Mouse (Mus musculus) adrenal gland, adult 18-20 months (tissue): Measurements from ENCODE around the gene Hoxd8. TPM values are rescaled to one million over a fixed set of nuclear protein-coding genes. Genes with fewer than 3 reads are reported as not detected.

Experiments used
- DNase-seq, 2 experiments: peaks; one replicate each; pipeline ENCODE4 v3.0.0; 2021 to 2022; ENCODE audit warnings: low spot score in 2 of 2
- total RNA-seq, 2 experiments: library from RNA; stranded (reverse); gene quantifications; 1 replicate in 1 of 2; 2 replicates in 1 of 2; pipeline ENCODE4 v1.2.3; 2021

Gene Hoxd8
- total RNA-seq, 2 experiments from 2014 or later: 24.6 to 36.4 TPM

DNA sequence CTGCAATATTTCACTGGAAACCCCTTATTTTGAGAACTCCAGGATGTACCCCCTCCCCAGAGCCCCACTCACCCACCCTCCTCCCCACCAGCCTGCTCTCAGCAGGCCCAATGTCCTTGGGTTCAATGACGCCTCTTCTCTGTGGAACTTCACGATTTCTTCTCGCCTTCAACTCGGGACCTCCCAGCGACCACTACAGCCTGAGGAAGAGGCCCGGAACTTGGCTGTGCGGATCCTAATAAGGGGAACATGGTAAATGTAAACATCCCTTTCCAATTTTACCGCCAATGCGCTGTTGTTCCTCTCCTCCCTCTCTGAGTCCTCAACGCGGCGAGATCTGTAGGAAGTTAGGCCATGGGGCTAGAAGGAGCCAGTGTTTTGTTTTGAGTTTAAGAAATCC is 20.3 kb upstream of the Hoxd8 start:
- DNase-seq: no peak

DNA sequence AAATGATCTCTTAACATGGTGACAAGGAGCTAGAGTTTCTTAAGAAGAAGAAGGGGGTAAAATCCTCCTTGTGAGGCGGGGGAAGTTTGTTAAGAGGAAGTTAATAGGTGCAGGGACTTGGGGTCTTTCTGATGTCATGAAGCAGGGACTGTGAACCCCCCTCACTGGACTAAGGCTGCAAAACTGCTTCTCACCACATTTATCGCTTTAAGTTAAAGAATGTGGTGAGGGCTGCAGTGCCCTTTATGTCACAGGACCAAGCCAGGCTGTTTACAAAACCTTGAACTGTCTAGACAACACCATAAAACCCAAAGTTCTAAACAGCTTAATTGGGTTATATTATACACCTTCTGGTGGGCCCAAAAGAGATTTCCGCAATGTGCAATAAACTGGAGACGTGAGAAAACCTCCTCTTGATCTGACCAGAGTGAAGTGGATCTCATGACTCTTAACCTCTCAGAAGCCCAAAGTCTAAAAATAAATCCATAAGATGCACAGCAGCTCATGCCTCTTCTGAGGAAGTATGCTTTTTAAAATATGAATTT is 19.3 kb upstream of the Hoxd8 start:
- no peak for DNase-seq

DNA sequence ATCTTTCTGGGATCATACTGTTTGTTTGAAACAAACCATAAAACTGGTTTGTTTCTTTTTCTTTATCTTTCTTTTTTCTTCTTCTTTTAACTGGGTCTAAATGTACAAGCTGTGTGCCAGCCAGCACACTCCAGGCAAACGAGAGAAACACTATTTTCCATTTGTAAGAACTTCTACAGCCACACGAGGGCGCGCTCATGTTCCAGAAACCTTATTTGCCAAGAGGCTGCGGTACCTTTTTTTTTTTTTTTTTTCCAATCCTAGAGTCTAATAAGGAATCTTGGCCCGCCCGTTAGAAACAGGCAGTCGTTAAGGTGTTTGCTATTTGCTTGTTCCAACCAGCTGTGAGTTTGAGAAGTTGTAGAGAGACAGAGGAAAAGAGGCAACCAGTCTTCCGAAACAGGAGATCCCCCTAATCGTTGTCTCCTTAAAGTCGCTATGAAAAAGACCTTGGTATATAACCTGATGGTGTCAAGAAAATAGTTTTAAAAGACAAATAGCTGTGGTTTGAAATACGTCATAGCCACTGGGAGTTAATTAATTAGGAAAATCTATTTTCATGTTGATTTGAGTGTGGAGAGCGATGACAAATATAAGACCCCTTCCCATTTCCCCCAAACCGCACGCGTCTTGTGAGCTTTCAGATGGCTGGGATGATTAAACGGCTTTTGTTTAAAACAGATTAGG is 18.0 kb upstream of the Hoxd8 start:
- peak in 1 of 2 experiments; percentile 71 for DNase-seq

DNA sequence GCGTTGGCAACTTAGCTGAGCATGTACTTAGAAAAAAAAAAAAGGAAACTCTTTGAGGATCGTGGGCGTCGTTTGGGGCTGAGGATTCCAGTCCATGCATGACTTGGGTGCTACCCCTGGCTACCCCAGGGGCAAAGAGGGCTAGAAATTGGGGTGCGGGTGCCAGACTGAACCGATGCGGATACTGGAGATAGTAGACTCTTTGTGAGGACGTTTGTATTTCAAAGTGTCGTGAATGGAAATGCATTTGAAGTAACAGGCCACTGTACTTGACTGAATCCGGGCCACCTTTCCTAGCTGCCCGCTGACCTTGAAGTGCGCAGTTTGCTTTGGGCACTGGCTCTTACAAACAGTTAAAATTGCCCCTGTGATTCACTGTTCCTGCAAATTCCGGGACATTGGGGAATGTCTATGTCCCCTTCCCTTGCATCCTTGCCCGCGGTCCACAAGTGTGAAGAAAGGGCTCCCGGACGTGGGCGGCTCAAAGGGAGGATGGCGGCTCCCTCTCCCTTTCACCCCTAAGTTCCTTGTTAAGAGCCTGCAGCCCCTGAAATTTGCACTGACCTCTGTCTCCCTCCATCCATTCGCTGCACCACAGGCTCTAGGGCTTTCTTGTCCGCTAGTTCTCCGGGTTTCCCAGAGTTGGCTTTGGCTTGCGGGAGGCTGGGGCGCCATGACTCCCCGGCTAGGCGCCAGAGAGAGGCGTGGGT is 17.3 kb upstream of the Hoxd8 start:
- DNase-seq: no peak

DNA sequence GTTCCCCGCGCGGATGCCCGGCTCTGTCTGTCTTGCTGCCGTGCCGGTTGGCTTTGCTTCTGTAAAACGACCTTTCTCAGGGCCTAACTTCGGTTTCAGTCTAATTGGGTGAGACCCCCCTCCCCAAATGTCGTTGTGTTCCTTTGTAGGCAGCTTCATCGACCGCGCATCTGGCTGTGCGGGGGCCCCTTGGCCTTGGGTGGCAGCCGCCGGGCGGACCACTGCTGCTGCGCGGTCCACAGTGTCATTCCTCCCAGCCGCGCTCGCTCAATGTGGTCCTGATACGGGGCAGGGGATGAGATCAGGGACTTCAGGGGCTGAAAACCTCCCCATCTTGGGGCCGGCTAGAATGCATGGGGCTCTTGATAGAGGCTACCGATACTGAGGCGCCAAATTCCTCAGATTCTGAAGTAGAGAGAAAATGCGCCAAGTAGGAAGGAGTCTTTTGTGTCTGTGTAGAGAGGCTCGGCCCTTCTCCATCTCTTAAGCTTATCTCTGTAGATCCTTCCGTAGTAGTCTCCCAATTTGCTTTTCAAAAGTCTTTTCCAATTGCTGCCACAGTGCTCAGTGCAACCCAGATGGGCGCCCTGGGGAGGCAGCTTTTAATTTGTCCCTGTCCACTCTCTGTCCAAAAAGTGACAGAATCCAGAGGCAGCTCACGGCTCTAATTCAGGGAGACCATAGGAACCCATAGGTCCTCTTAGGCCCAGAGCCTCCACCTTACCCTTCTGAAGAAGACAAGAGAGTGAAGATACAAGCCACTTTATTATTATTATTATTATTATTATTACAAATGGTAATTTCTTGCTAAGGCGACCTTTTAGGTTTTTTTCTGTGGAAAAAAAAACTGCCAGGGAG is 16.5 kb upstream of the Hoxd8 start:
- DNase-seq: no peak

DNA sequence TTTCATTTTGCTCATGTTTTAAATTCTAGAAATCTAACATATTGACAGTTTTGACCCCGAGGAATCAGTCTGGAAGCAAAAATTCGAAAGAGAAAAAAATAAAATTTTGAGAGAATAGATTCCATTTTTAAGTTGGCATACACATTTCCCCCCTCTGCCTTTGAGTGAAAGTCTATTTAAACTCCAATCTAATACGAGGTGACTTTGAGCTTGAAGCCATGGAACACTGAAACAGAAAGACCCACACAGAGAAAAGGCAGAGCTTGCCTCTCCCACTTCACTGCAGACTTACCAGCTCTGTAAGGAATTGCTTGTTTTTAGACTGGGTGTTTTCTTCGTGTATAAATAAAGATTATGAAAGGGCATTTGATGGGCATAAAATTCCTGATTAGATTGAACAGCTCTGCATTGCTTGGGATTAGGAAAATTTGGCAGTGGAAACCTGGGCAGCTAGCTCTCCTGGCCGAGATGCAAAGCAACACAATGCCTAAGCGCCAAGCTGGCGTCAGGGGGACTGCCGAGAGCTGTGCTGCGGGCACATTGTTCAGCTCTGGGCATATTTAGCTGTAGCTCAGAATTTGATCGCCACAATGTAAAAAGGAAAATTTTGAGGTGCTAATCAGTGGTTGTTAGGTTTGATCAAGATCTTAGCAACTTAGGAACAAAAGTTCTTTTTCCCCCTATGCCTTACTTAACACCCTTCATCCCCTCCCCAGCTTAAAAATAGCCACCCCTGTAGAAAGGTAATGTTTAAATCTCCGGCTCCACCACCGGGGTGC is 15.4 kb upstream of the Hoxd8 start:
- DNase-seq: no peak

DNA sequence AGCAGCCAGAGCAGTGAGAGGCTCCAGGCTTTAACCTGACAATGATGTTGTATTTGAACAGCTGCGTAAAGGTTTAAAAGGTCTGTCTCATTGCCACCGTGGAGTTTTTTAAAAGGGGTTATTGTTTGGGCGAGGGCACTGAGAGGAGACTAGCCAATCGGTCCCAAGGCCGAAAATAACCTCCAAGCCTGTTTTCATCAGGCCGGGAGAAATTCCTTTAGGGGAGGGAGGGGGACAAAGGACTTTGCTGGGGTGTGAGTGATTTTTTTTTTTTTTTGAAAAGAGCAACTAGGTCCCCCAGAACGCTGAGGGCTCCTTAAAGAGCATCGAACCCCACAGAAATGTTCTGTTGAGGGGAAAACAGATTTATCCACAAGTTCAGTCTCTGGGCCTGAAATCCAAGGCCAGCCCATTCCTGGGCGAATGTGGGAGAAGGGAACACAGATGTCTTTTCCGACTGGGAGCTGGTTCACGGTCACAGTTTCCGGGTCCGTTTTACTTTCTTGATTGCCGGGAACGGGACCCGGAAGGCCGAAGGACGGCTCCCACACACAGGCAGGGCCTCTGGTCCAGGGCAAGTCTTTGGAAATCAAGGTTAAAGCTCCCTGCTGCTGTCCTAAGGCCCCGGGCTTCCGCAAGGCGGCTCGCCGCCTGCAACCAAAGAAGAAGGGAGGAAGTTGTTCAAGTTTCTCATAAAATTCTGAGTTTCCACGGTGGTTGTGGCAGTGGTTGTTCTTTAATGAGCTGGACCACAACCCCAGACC is 14.7 kb upstream of the Hoxd8 start:
- DNase-seq: no peak

DNA sequence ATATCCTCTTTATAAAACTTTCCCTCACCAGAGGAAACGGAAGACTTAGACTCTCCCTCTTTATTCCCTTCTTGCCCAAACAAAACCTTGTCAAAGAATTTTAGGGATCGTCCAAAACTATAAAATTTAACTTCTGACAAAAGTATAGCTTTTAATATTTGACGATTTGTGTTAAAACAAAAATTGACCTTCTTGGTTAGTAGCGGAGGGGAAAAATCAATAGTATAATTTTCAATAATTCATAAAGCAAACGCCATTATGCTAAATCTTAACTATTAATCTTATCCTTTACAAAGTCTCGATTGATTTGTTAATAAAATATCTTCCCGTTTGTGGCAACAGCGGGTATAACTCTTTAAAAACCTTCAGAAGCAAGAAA is 14.1 kb upstream of the Hoxd8 start:
- DNase-seq: no peak

DNA sequence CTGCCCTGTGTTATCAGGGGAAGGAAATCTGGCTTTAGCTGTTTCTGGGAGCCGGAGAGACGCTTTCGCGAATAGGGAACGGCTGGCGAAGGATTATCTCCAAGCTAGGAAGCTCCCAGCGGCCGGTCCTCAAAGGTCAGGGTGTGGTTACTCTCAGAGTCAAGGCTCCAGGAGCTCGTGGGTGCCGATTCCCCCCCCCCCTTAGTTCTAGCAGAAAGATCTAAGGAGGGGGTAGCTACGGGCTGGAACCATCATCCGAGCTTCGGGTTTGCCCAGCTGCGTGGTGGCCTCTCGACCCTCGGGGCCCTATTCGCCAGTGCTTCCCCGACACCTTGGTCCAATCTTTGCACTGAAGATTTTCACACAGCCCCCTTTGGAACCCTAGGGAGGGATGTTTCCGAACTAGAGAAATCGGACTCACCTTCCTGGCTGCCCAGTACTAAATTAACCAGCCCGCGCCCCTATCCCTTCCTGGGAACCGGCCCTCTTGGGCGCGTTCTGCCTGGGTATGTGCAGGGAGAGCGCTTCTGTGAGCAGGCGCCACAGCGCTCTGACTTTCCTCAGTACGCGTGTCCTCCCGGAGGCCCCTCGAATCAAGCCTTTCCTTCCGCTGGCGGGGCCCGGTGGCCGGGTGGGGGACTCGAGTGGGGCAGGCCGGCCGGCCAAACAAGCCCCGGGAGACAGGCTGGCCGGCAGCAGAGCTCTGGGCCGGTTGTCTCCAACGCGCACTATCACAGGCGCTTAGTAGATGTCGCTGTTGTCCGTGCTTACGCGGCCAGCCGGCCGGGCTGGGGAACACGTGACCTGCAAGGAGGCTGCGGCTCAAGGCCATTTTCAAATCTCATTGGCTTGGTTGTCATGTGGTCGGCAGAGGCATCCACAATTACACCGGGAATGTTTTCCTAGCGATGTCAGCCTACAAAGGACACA is 13.1 kb upstream of the Hoxd8 start, which contains the start of gene Hoxd10:
Gene Hoxd10, plus strand, starts transcription at position 903 of the 930 bp plus-strand sequence.
- DNase-seq: no peak

DNA sequence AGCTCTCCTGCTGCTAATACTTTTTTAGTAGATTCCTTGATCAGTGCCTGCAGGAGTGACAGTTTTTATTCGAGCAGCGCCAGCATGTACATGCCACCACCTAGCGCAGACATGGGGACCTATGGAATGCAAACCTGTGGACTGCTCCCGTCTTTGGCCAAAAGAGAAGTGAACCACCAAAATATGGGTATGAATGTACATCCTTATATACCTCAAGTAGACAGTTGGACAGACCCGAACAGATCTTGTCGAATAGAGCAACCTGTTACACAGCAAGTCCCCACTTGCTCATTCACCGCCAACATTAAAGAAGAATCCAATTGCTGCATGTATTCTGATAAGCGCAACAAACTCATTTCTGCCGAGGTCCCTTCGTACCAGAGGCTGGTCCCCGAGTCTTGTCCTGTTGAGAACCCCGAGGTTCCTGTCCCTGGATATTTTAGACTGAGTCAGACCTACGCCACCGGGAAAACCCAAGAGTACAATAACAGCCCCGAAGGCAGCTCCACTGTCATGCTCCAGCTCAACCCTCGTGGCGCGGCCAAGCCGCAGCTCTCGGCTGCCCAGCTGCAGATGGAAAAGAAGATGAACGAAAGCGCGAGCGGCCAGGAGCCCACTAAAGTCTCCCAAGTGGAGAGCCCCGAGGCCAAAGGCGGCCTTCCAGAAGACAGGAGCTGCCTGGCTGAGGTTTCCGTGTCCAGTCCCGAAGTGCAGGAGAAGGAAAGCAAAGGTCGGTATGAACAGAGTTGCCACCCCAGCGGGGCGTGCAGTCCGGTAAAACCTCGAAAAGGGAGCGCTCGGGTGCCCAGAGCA is 12.2 kb upstream of the Hoxd8 start:
- no peak for DNase-seq

DNA sequence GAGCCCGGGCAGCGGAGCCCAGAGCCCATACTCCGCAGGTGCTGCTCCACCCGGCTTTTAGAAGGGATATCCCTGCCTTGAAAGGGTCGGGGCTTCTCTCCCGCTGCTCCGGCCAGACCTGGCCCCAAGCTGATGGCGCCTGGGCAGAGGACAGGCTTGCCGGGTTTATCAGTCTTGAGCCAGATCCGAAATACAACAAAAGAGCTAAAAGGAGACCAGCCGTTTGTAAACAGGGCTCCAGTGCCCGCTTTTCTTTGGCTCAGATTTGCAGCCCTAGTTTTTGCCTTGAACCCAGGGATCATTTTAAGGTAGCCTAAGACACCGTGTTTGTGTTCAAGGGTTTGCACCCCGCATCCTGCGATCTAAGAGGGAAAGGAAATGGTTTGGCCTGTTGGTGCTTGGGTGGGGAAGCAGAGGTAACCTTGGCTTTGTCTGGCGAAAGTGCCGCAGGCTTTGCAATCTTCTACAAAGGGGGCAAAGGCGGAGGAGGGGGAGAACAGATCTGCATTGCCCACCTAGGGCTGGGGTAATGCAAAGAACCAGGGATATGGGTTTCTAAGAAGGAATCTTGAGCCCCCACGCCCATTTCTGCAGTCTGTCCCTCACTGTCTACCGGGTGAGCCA is 11.5 kb upstream of the Hoxd8 start:
- no peak for DNase-seq

DNA sequence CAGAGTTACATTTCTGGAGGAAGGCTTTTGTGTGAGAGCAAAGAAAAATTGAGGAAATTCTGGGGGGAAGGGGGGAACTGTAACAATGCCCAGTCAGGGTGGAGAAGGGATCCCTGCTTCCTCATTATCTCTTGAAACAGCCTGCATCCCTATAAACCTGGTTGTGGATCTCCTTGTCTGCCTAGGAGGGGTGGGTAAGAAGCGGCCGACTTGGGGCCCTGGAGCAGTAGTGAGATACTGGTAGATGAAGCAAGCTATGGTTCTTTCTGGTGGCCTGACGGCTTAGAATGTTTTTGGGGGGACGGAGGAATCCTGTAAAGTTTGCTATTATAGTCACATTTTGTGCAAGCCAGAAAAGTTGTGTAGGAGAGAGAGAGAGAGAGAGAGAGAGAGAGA is 11.0 kb upstream of the Hoxd8 start:
- no peak for DNase-seq

DNA sequence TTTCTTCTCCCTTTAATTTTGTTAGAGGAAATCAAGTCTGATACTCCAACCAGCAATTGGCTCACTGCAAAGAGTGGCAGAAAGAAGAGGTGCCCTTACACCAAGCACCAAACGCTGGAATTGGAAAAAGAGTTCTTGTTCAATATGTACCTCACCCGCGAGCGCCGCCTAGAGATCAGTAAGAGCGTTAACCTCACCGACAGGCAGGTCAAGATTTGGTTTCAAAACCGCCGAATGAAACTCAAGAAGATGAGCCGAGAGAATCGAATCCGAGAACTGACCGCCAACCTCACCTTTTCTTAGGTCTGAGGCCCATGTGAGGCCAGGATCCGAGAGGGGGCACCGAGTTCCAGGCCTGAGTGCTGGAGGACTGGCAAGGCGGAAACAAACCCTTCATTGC is 10.3 kb upstream of the Hoxd8 start:
- no peak for DNase-seq

DNA sequence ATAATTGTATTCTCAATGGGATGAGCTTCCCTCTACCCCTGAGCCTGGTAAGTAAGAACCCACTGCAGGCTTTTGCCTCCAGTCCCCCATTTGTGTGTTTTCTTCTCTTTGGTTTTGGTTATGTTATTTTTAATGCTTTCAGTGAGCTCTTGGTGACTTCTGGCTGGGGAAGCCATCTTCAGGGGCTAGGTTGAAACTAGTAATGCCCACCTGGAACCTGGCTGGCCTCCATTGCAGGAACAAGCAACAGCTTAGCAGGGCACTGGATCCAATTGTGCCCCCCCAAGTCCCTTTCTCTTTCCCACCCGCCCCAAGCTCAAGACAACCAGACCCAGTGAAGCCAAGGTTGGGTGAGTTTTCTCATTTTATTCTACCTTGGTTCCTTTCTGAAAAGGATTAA is 9.0 kb upstream of the Hoxd8 start:
- DNase-seq: no peak

DNA sequence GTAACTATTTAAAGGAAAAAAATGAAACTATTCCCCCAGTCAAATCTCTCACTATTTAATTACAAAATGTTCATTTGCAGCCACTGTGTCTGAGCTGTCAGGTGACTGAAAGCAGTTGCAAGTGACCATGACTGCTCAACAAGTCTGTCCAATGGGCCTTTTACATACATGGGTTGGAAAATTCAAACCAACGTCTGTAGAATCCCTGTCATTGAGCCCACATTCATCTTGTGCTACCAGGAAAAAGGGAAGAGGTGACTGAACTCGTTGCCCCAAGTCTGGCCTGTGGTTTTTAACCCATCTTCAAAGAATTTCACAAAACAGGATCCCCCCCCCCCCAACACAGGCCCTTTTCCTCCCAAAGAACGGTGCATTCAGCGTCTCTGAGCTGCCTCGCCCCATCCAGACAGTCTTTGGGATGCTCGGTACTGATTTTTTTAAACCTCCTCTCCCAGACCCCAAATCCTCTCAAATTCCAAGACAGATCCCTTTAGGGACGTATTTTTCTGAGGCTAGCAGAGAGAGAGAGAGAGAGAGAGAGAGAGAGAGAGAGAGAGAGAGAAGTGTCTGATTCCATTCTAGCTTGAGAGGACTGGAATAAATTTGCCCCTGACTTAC is 8.5 kb upstream of the Hoxd8 start:
- DNase-seq: no peak

DNA sequence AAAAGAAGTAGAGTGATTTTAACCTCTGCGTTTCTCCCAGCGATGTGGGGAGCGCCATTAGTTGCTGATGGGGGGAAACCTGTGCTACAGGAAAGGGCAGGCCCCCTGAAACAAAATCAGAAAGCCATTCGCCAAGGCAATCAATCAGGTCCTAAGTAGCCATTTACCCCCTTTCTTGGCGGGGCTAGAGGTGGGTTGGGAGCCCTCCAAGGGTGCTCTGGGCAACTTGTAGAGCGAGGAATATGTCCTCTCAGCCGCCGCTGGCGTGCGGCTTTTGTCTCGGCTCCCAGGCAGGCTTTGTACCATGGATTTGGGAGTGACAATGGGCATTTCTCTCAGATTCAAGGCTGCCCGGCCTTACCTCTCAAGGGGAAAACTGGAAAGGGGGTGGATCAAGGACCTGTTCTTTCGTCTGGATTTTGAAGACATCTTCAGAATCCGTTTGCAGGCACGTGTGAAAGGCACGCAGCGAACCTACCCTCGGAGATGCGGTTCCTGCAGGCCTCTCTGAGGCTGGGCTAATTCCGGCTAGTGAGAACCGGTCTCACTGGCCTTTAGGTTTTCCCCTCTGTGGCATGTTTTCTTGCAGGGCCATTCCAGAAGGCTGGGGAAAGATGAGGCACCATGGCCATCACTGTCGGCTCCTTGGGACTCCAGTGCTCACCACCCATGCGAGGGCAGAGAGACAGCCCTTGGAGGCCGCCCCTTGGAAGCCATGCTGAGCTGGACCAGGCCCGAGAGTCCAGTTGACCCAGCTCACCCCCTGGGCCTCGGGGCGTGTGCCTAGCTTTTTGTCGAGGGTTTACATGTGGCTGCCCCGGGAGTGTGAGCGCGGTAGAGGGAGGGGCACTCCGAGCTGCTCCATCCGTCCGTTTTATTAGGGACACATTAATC is 7.7 kb upstream of the Hoxd8 start:
- no peak for DNase-seq
